23 mouse cellular contexts compared by ENCODE assay signal in genomic region chr2:38880907-38881672, GRCm38 (mm10). TPM values are rescaled to one million over a fixed set of nuclear protein-coding genes. Genes with fewer than 3 reads are reported as not detected.
DNase-seq lines count a peak whose midpoint lies in the region; ATAC-seq and TF ChIP-seq lines count a peak whose summit lies in the region.
"Had no signal": no experiment of that assay in that cellular context is flagged by ENCODE, and none has a peak within 500 bp of the region (broad histone marks: within the 10 kb centered on the region; RNA-seq: fewer than 3 reads in every experiment).

No protein-coding gene starts in this region.

- peak; percentile 12 for DNase-seq in embryo, embryonic 10.5 days (ENCODE audit: low spot score)
- no peak for DNase-seq in embryo, embryonic 11 days
- peak; percentile 16 for DNase-seq in kidney, postnatal 0 days (ENCODE audit: low spot score)
- no peak for DNase-seq in kidney, adult 18-20 months
- peak; percentile 8 for DNase-seq in limb, embryonic 14.5 days (ENCODE audit: low spot score)
- DNase-seq in cerebellum, adult 18-20 months, result no peak
- DNase-seq in liver, postnatal 0 days, result no peak
- DNase-seq: adrenal gland, postnatal 10 days; B cell, adult 2 months; cerebellum, adult 11 months; cerebellum, adult 9-10 months; cerebellum, postnatal 36 days; gastrocnemius, postnatal 14 days; heart, adult 2 months had no signal

- H3K4me1 ChIP-seq in kidney, postnatal 0 days (replicated peaks; ENCODE audit: insufficient read depth, low read length), result no peaks in the 10 kb centered on the region
- no peaks in the 10 kb centered on the region for H3K4me1 ChIP-seq in intestine, embryonic 15.5 days (replicated peaks)
- no peaks in the 10 kb centered on the region for H3K4me1 ChIP-seq in limb, embryonic 14.5 days (ENCODE audit: control insufficient read depth, insufficient read depth, low read length)
- no peaks in the 10 kb centered on the region for H3K4me1 ChIP-seq in liver, postnatal 0 days (ENCODE audit: insufficient read depth)
- H3K4me1 ChIP-seq: embryonic facial prominence, embryonic 13.5 days; forebrain, embryonic 12.5 days; hindbrain, embryonic 13.5 days had no signal

- TF ChIP-seq POLR2A in limb, embryonic 14.5 days (IDR thresholded peaks at IDR 0.05; ENCODE audit: borderline replicate concordance, extremely low read depth, insufficient read depth, insufficient read length), result no peak

- H3K27ac ChIP-seq in kidney, postnatal 0 days, result no peak overlapping the region
- 0 out of 2 replicates have a peak overlapping the region, but pooled peaks have one; percentile 5 for H3K27ac ChIP-seq in intestine, embryonic 15.5 days
- H3K27ac ChIP-seq in limb, embryonic 14.5 days (replicated peaks; ENCODE audit: low read depth, low read length), result no peak overlapping the region
- H3K27ac ChIP-seq in liver, postnatal 0 days (ENCODE audit: low read depth), result no peak overlapping the region
- H3K27ac ChIP-seq: embryonic facial prominence, embryonic 13.5 days; forebrain, embryonic 12.5 days; heart, adult 2 months; hindbrain, embryonic 13.5 days; hindbrain, postnatal 0 days had no signal

- WGBS in kidney, postnatal 0 days, result 76% methylated on average over 5 of the region's 5 CpGs
- WGBS in intestine, embryonic 15.5 days, result 59% methylated on average over 5 of the region's 5 CpGs
- 52% methylated on average over 5 of the region's 5 CpGs for WGBS in limb, embryonic 14.5 days
- WGBS in liver, postnatal 0 days (ENCODE audit: insufficient replicate concordance), result 78% methylated on average over 5 of the region's 5 CpGs

- H3K27me3 ChIP-seq in kidney, postnatal 0 days (ENCODE audit: insufficient read depth, low read length), result no peaks in the 10 kb centered on the region
- H3K27me3 ChIP-seq in intestine, embryonic 15.5 days (replicated peaks), result no peaks in the 10 kb centered on the region
- no peaks in the 10 kb centered on the region for H3K27me3 ChIP-seq in limb, embryonic 14.5 days (ENCODE audit: control insufficient read depth, insufficient read depth, low read length)
- H3K27me3 ChIP-seq in liver, postnatal 0 days (ENCODE audit: insufficient read depth, low read length), result no peaks in the 10 kb centered on the region
- H3K27me3 ChIP-seq: embryonic facial prominence, embryonic 13.5 days; forebrain, embryonic 12.5 days; heart, embryonic 12.5 days; hindbrain, embryonic 13.5 days had no signal

- no peak for ATAC-seq in kidney, postnatal 0 days (replicated peaks; ENCODE audit: low FRiP score, low read depth)
- ATAC-seq in intestine, embryonic 15.5 days, result peak; percentile 71
- ATAC-seq in limb, embryonic 14.5 days (ENCODE audit: low FRiP score, low read depth), result peak; percentile 47; the same call in 1 of the 2 replicates
- ATAC-seq in liver, postnatal 0 days, result no peak
- ATAC-seq: CD4-positive, CD25-positive, alpha-beta regulatory T cell, adult 4 months; forebrain, embryonic 16.5 days; hindbrain, postnatal 0 days had no signal

- TF ChIP-seq CTCF in kidney, postnatal 0 days (IDR thresholded peaks at IDR 0.05; ENCODE audit: low read depth), result no peak
- no peak for TF ChIP-seq CTCF in liver, postnatal 0 days (IDR thresholded peaks at IDR 0.05; ENCODE audit: low read depth)

- 0 out of 2 replicates have a peak, but pooled peaks cover 3% of the 10 kb centered on the region for H3K36me3 ChIP-seq in kidney, postnatal 0 days (ENCODE audit: insufficient read depth, low read length)
- no peaks in the 10 kb centered on the region for H3K36me3 ChIP-seq in intestine, embryonic 15.5 days
- peaks cover 38% of the 10 kb centered on the region for H3K36me3 ChIP-seq in limb, embryonic 14.5 days (ENCODE audit: control insufficient read depth, insufficient read depth, low read length)
- H3K36me3 ChIP-seq in liver, postnatal 0 days (replicated peaks; ENCODE audit: insufficient read depth, low read length), result no peaks in the 10 kb centered on the region
- H3K36me3 ChIP-seq: G1E had no signal

- H3K9me3 ChIP-seq in kidney, postnatal 0 days (replicated peaks; ENCODE audit: low read length), result no peaks in the 10 kb centered on the region
- H3K9me3 ChIP-seq in intestine, embryonic 15.5 days, result no peaks in the 10 kb centered on the region
- H3K9me3 ChIP-seq in limb, embryonic 14.5 days (ENCODE audit: control insufficient read depth, low read length), result no peaks in the 10 kb centered on the region
- no peaks in the 10 kb centered on the region for H3K9me3 ChIP-seq in liver, postnatal 0 days (ENCODE audit: low read length)
- H3K9me3 ChIP-seq: embryonic facial prominence, embryonic 13.5 days; forebrain, embryonic 12.5 days; G1E; heart, embryonic 12.5 days; hindbrain, embryonic 13.5 days had no signal

- no peak overlapping the region for H3K9ac ChIP-seq in kidney, postnatal 0 days (ENCODE audit: low read depth, low read length)
- H3K9ac ChIP-seq in intestine, embryonic 15.5 days, result no peak overlapping the region
- H3K9ac ChIP-seq in limb, embryonic 14.5 days (ENCODE audit: low read depth, low read length, severe bottlenecking), result no peak overlapping the region
- H3K9ac ChIP-seq in liver, postnatal 0 days (replicated peaks), result no peak overlapping the region
- H3K9ac ChIP-seq: embryonic facial prominence, embryonic 13.5 days; forebrain, embryonic 12.5 days; heart, embryonic 12.5 days; hindbrain, embryonic 13.5 days had no signal

- no peak overlapping the region for H3K4me3 ChIP-seq in kidney, postnatal 0 days (replicated peaks; ENCODE audit: low read depth, low read length)
- H3K4me3 ChIP-seq in intestine, embryonic 15.5 days (replicated peaks), result no peak overlapping the region
- H3K4me3 ChIP-seq in limb, embryonic 14.5 days (replicated peaks; ENCODE audit: low read length), result no peak overlapping the region
- no peak overlapping the region for H3K4me3 ChIP-seq in liver, postnatal 0 days (ENCODE audit: low read depth, low read length)
- H3K4me3 ChIP-seq: embryonic facial prominence, embryonic 13.5 days; forebrain, embryonic 12.5 days; heart, adult 2 months; heart, embryonic 12.5 days; hindbrain, embryonic 13.5 days had no signal

- no peak for TF ChIP-seq EP300 in liver, postnatal 0 days (IDR thresholded peaks at IDR 0.05; ENCODE audit: low read depth)

- H3K4me2 ChIP-seq in kidney, postnatal 0 days (ENCODE audit: low read length), result no peak overlapping the region
- H3K4me2 ChIP-seq in intestine, embryonic 15.5 days (replicated peaks), result no peak overlapping the region
- H3K4me2 ChIP-seq in limb, embryonic 14.5 days (replicated peaks; ENCODE audit: low read depth, low read length, severe bottlenecking), result no peak overlapping the region
- no peak overlapping the region for H3K4me2 ChIP-seq in liver, postnatal 0 days (ENCODE audit: low read depth, low read length)
- H3K4me2 ChIP-seq: embryonic facial prominence, embryonic 13.5 days; forebrain, embryonic 12.5 days; heart, embryonic 12.5 days; hindbrain, embryonic 13.5 days had no signal

RNA-seq across cellular contexts. Expression of gene Nr6a1, which starts 46.4 kb away (rescaled TPM):
- 0.51 TPM in 2 replicates for polyA plus RNA-seq in kidney, postnatal 0 days (2015; fragmentation: Nextera tagmentation; extraction: Ambion mirVana)
- 1.7 and 1.9 TPM in 2 replicates for polyA plus RNA-seq in intestine, embryonic 15.5 days (2015; fragmentation: Nextera tagmentation; extraction: Ambion mirVana)
- 2.4 and 2.7 TPM in 2 replicates for polyA plus RNA-seq in limb, embryonic 14.5 days (2012; rRNA removed)
- polyA plus RNA-seq in limb, embryonic 14.5 days (2014; fragmentation: Nextera tagmentation; extraction: Ambion mirVana), result 1.2 and 2.3 TPM in 2 replicates
- 0.83 and 1.1 TPM in 2 replicates for polyA plus RNA-seq in liver, postnatal 0 days (2015; fragmentation: Nextera tagmentation; extraction: Ambion mirVana)

RNA-seq across cellular contexts. Expression of gene Olfml2a, which starts 50.7 kb away (rescaled TPM):
- polyA plus RNA-seq in kidney, postnatal 0 days (2015; fragmentation: Nextera tagmentation; extraction: Ambion mirVana), result 2.4 and 2.7 TPM in 2 replicates
- 2.3 and 2.5 TPM in 2 replicates for polyA plus RNA-seq in intestine, embryonic 15.5 days (2015; fragmentation: Nextera tagmentation; extraction: Ambion mirVana)
- 7.6 and 8.1 TPM in 2 replicates for polyA plus RNA-seq in limb, embryonic 14.5 days (2012; rRNA removed)
- 7.8 and 8.9 TPM in 2 replicates for polyA plus RNA-seq in limb, embryonic 14.5 days (2014; fragmentation: Nextera tagmentation; extraction: Ambion mirVana)
- 0.06 and 0.12 TPM in 2 replicates for polyA plus RNA-seq in liver, postnatal 0 days (2015; fragmentation: Nextera tagmentation; extraction: Ambion mirVana)
- polyA plus RNA-seq: CD4-positive, CD25-positive, alpha-beta regulatory T cell, adult 4 months; G1E had no signal

Comparison
In these comparisons a context has a peak if more than half of its experiments do, and no peak if none do; other contexts are left out.
1. DNase-seq: peak in embryo, embryonic 10.5 days (single experiment), kidney, postnatal 0 days (single experiment) and limb, embryonic 14.5 days (single experiment); none in embryo, embryonic 11 days (single experiment), kidney, adult 18-20 months (single experiment), cerebellum, adult 18-20 months (0 of 2) and liver, postnatal 0 days (single experiment).
2. ATAC-seq: peak in intestine, embryonic 15.5 days (single experiment) and limb, embryonic 14.5 days (single experiment); none in kidney, postnatal 0 days (single experiment) and liver, postnatal 0 days (single experiment).